Mouse (Mus musculus) hindbrain, embryonic 14.5 days (tissue): ENCODE results near the gene Snx9. TPM values are rescaled to one million over a fixed set of nuclear protein-coding genes. Genes with fewer than 3 reads are reported as not detected.

Source experiments
- ATAC-seq: fragments of 200-750 bp; cut with Nextera tagmentation; 2 replicates; pipeline ENCODE4 v1.8.0; 2017; ENCODE audit warnings: moderate number of reproducible peaks, mild to moderate bottlenecking, moderate TSS enrichment, moderate library complexity; ENCODE audit not compliant: low FRiP score
- DNase-seq: peaks from one replicate; pipeline ENCODE4 v3.0.0-alpha.2; 2015; ENCODE audit warnings: low spot score
- H3K27ac ChIP-seq: fragments of 300-500 bp; sonication (generic); 2 replicates; pipeline ENCODE4 v1.5.1; 2014; ENCODE audit warnings: mild to moderate bottlenecking, moderate library complexity
- H3K27me3 ChIP-seq: fragments of 300-500 bp; sonication (generic); 2 replicates; pipeline ENCODE4 v1.6.1; 2014; ENCODE audit warnings: mild to moderate bottlenecking, low read length, mixed read lengths; ENCODE audit not compliant: control insufficient read depth, insufficient read depth
- H3K36me3 ChIP-seq: fragments of 300-500 bp; sonication (generic); replicated peaks from 2 replicates; pipeline ENCODE4 v1.6.1; 2014; ENCODE audit not compliant: control insufficient read depth, insufficient read depth
- H3K4me1 ChIP-seq: fragments of 300-500 bp; sonication (generic); replicated peaks from 2 replicates; pipeline ENCODE4 v1.6.1; 2014; ENCODE audit warnings: antibody characterized with exemption, low read length, mixed read lengths; ENCODE audit not compliant: control insufficient read depth, insufficient read depth
- H3K4me2 ChIP-seq: fragments of 300-500 bp; sonication (generic); replicated peaks from 2 replicates; pipeline ENCODE4 v1.6.1; 2014; ENCODE audit warnings: mild to moderate bottlenecking, moderate library complexity
- H3K4me3 ChIP-seq: fragments of 300-500 bp; sonication (generic); replicated peaks from 2 replicates; pipeline ENCODE4 v1.5.1; 2014; ENCODE audit warnings: mild to moderate bottlenecking, low read length
- H3K9ac ChIP-seq: fragments of 300-500 bp; sonication (generic); 2 replicates; pipeline ENCODE4 v1.6.1; 2014
- H3K9me3 ChIP-seq: fragments of 300-500 bp; sonication (generic); 2 replicates; pipeline ENCODE4 v1.6.1; 2016; ENCODE audit warnings: low read length; ENCODE audit not compliant: control insufficient read depth
- WGBS: fragments of 180-500 bp; shearing (Covaris S2); extraction: QIAGEN DNeasy Blood & Tissue Kit; methylation state at CpG from one replicate; pipeline ENCODE4 v1.1.7; 2014; 5-methylcytosine and 5-hydroxymethylcytosine counted together
- polyA plus RNA-seq: library from polyadenylated mRNA; unstranded; fragments of >200 nt; fragmentation: Nextera tagmentation; extraction: Ambion mirVana; gene quantifications from 2 replicates; pipeline ENCODE4 v1.2.1, GENCODE M21; 2014

Snx9 gene
- polyA plus RNA-seq, 1 experiment from 2014 or later: 10.8 TPM

GRCm38 (mm10) chr17:5799396-5800021, 41.6 kb upstream of the Snx9 start:
- H3K27me3 ChIP-seq: no peaks in the 10 kb centered on the region
- H3K4me3 ChIP-seq: no peak overlapping the region
- WGBS: 86% methylated on average over 17 of the region's 17 CpGs
- H3K9me3 ChIP-seq: no peaks in the 10 kb centered on the region
- H3K36me3 ChIP-seq: no peaks in the 10 kb centered on the region
- H3K27ac ChIP-seq: no peak overlapping the region
- H3K4me2 ChIP-seq: no peak overlapping the region
- DNase-seq (no peak), ATAC-seq (no peak)
- no peak overlapping the region for H3K9ac ChIP-seq
- 0 out of 2 replicates have a peak, but pooled peaks cover 6% of the 10 kb centered on the region for H3K4me1 ChIP-seq

GRCm38 (mm10) chr17:5800254-5800653, 40.9 kb upstream of the Snx9 start:
- 90% methylated on average over 2 of the region's 2 CpGs for WGBS
- ATAC-seq: no peak
- H3K9me3 ChIP-seq: no peaks in the 10 kb centered on the region
- DNase-seq: no peak
- H3K4me2 ChIP-seq: no peak overlapping the region
- H3K36me3 ChIP-seq: no peaks in the 10 kb centered on the region
- 0 out of 2 replicates have a peak, but pooled peaks cover 6% of the 10 kb centered on the region for H3K4me1 ChIP-seq
- H3K4me3 ChIP-seq: no peak overlapping the region
- H3K9ac ChIP-seq: no peak overlapping the region
- no peak overlapping the region for H3K27ac ChIP-seq
- no peaks in the 10 kb centered on the region for H3K27me3 ChIP-seq

- no peaks in the 10 kb centered on the region for H3K36me3 ChIP-seq
- ATAC-seq: no peak
- no peak for DNase-seq
- WGBS: 82% methylated on average over 7 of the region's 7 CpGs
- no peak overlapping the region for H3K9ac ChIP-seq
- no peak overlapping the region for H3K4me2 ChIP-seq
- no peaks in the 10 kb centered on the region for H3K27me3 ChIP-seq
- H3K27ac ChIP-seq: no peak overlapping the region
- H3K4me3 ChIP-seq: no peak overlapping the region
- H3K9me3 ChIP-seq: no peaks in the 10 kb centered on the region
- 0 out of 2 replicates have a peak, but pooled peaks cover 6% of the 10 kb centered on the region for H3K4me1 ChIP-seq
Observed at GRCm38 (mm10) chr17:5800824-5801560, 40.1 kb upstream of the Snx9 start.

GRCm38 (mm10) chr17:5801761-5802655, 39.1 kb upstream of the Snx9 start:
- Histone ChIP-seq H3K9me3 (no peaks in the 10 kb centered on the region), H3K4me2 (no peak overlapping the region), H3K27me3 (no peaks in the 10 kb centered on the region), H3K4me1 (0 out of 2 replicates have a peak, but pooled peaks cover 6% of the 10 kb centered on the region), H3K36me3 (no peaks in the 10 kb centered on the region), H3K27ac (no peak overlapping the region), H3K9ac (no peak overlapping the region), H3K4me3 (no peak overlapping the region)
- DNase-seq: no peak
- 78% methylated on average over 17 of the region's 17 CpGs for WGBS
- no peak for ATAC-seq

- Histone ChIP-seq H3K27ac (no peak overlapping the region), H3K9me3 (no peaks in the 10 kb centered on the region), H3K9ac (no peak overlapping the region), H3K4me3 (no peak overlapping the region), H3K36me3 (no peaks in the 10 kb centered on the region), H3K27me3 (no peaks in the 10 kb centered on the region), H3K4me1 (0 out of 2 replicates have a peak, but pooled peaks cover 3% of the 10 kb centered on the region), H3K4me2 (no peak overlapping the region)
- DNase-seq: no peak
- ATAC-seq: no peak
- 86% methylated on average over 5 of the region's 5 CpGs for WGBS
Observed at GRCm38 (mm10) chr17:5802656-5802955, 38.5 kb upstream of the Snx9 start.

- DNase-seq (no peak), ATAC-seq (no peak)
- Histone ChIP-seq H3K9me3 (no peaks in the 10 kb centered on the region), H3K27me3 (no peaks in the 10 kb centered on the region), H3K4me3 (no peak overlapping the region), H3K27ac (no peak overlapping the region), H3K4me2 (no peak overlapping the region), H3K36me3 (no peaks in the 10 kb centered on the region), H3K4me1 (0 out of 2 replicates have a peak, but pooled peaks cover 2% of the 10 kb centered on the region), H3K9ac (no peak overlapping the region)
- 91% methylated on average over 10 of the region's 10 CpGs for WGBS
Observed at GRCm38 (mm10) chr17:5803229-5804012, 37.7 kb upstream of the Snx9 start.

GRCm38 (mm10) chr17:5804370-5805150, 36.6 kb upstream of the Snx9 start:
- DNase-seq (no peak), ATAC-seq (no peak)
- Histone ChIP-seq H3K4me1 (no peaks in the 10 kb centered on the region), H3K9ac (no peak overlapping the region), H3K36me3 (no peaks in the 10 kb centered on the region), H3K27ac (no peak overlapping the region), H3K4me3 (no peak overlapping the region), H3K27me3 (no peaks in the 10 kb centered on the region), H3K4me2 (no peak overlapping the region), H3K9me3 (no peaks in the 10 kb centered on the region)
- 84% methylated on average over 12 of the region's 12 CpGs for WGBS

GRCm38 (mm10) chr17:5805151-5805834, 35.8 kb upstream of the Snx9 start:
- no peak overlapping the region for H3K9ac ChIP-seq
- H3K27me3 ChIP-seq: no peaks in the 10 kb centered on the region
- no peak overlapping the region for H3K4me2 ChIP-seq
- H3K36me3 ChIP-seq: no peaks in the 10 kb centered on the region
- 70% methylated on average over 7 of the region's 7 CpGs for WGBS
- no peak for DNase-seq
- no peak overlapping the region for H3K27ac ChIP-seq
- no peak for ATAC-seq
- H3K9me3 ChIP-seq: no peaks in the 10 kb centered on the region
- H3K4me1 ChIP-seq: no peaks in the 10 kb centered on the region
- H3K4me3 ChIP-seq: no peak overlapping the region
